Mouse (Mus musculus) bone marrow, adult 2 months (tissue): ENCODE data around the gene Dcaf10.
"Not testable (repeated sequence)": the region's sequence is repeated elsewhere in the genome, so short reads cannot be mapped to it uniquely, and the experiment has no call there.

Experiments
- CTCF ChIP-seq: fragments of 200-500 bp; IDR thresholded peaks from 2 replicates; pipeline ENCODE4 v1.5.1; 2011; ENCODE audit warnings: low read length, control low read depth; ENCODE audit not compliant: control insufficient read depth, insufficient read depth
- POLR2A ChIP-seq: fragments of 200-500 bp; IDR thresholded peaks from 2 replicates; pipeline ENCODE4 v1.6.1; 2011; ENCODE audit warnings: low read depth, mild to moderate bottlenecking, control low read depth, low read length, borderline replicate concordance; ENCODE audit not compliant: control insufficient read depth

- TF ChIP-seq CTCF, POLR2A: not testable (repeated sequence)
These were observed 56.4 kb downstream of the Dcaf10 start for GRCm38 (mm10) chr4:45398315-45398714.
